Comparison of ENCODE assay signal across 9 mouse cellular contexts in genomic region chr17:63492665-63493273, GRCm38 (mm10). TPM values are rescaled to one million over a fixed set of nuclear protein-coding genes. Genes with fewer than 3 reads are reported as not detected.
DNase-seq lines count a peak whose midpoint lies in the region; ATAC-seq lines count a peak whose summit lies in the region.
"Had no signal": no experiment of that assay in that cellular context is flagged by ENCODE, and none has a peak within 500 bp of the region (broad histone marks: within the 10 kb centered on the region; RNA-seq: fewer than 3 reads in every experiment).

No protein-coding gene starts in this region.

- no peak overlapping the region for H3K9ac ChIP-seq in limb, embryonic 12.5 days (replicated peaks)
- H3K9ac ChIP-seq in limb, embryonic 15.5 days: no peak overlapping the region
- H3K9ac ChIP-seq in stomach, embryonic 14.5 days (replicated peaks; ENCODE audit: low read depth, low read length): no peak overlapping the region

- 0 out of 2 replicates have a peak, but pooled peaks have one; percentile 10 for ATAC-seq in limb, embryonic 12.5 days (ENCODE audit: insufficient number of reproducible peaks, insufficient read depth, low FRiP score, low TSS enrichment, low read depth)
- ATAC-seq in limb, embryonic 15.5 days (ENCODE audit: insufficient number of reproducible peaks, low FRiP score, low TSS enrichment, low read depth): peak; percentile 74; the same call in 1 of the 2 replicates
- no peak for ATAC-seq in stomach, embryonic 14.5 days (ENCODE audit: insufficient number of reproducible peaks, insufficient read depth, low FRiP score, low read depth)

- H3K4me2 ChIP-seq in limb, embryonic 12.5 days: 0 out of 2 replicates have a peak overlapping the region, but pooled peaks have one; percentile 15
- peak overlapping the region; percentile 22 for H3K4me2 ChIP-seq in limb, embryonic 15.5 days
- no peak overlapping the region for H3K4me2 ChIP-seq in stomach, embryonic 14.5 days (replicated peaks; ENCODE audit: low read depth, low read length)

- no peaks in the 10 kb centered on the region for H3K27me3 ChIP-seq in limb, embryonic 12.5 days
- H3K27me3 ChIP-seq in limb, embryonic 10.5 days (ENCODE audit: low read depth, poor library complexity, severe bottlenecking): no peaks in the 10 kb centered on the region
- H3K27me3 ChIP-seq in limb, embryonic 15.5 days: no peaks in the 10 kb centered on the region
- no peaks in the 10 kb centered on the region for H3K27me3 ChIP-seq in stomach, embryonic 14.5 days (ENCODE audit: control insufficient read depth, insufficient read depth, low read length)

- H3K9me3 ChIP-seq in limb, embryonic 12.5 days: no peaks in the 10 kb centered on the region
- no peaks in the 10 kb centered on the region for H3K9me3 ChIP-seq in limb, embryonic 10.5 days (replicated peaks)
- H3K9me3 ChIP-seq in limb, embryonic 15.5 days: no peaks in the 10 kb centered on the region
- H3K9me3 ChIP-seq in stomach, embryonic 14.5 days (ENCODE audit: control insufficient read depth, low read depth, low read length): no peaks in the 10 kb centered on the region

- peaks cover 46% of the 10 kb centered on the region for H3K4me1 ChIP-seq in limb, embryonic 12.5 days (replicated peaks)
- peaks cover 35% of the 10 kb centered on the region for H3K4me1 ChIP-seq in limb, embryonic 10.5 days
- peaks cover 41% of the 10 kb centered on the region for H3K4me1 ChIP-seq in limb, embryonic 15.5 days
- peaks cover 15% of the 10 kb centered on the region for H3K4me1 ChIP-seq in stomach, embryonic 14.5 days (ENCODE audit: control insufficient read depth, insufficient read depth, low read length)

- intact Hi-C loops in left cerebral cortex, postnatal 25 days (cut with DNase I): no loop called here

- WGBS in limb, embryonic 12.5 days: 70% methylated on average over 8 of the region's 8 CpGs
- 84% methylated on average over 8 of the region's 8 CpGs for WGBS in limb, embryonic 10.5 days
- WGBS in limb, embryonic 15.5 days: 56% methylated on average over 8 of the region's 8 CpGs
- 75% methylated on average over 8 of the region's 8 CpGs for WGBS in stomach, embryonic 14.5 days

- peaks cover 17% of the 10 kb centered on the region for H3K36me3 ChIP-seq in limb, embryonic 12.5 days
- H3K36me3 ChIP-seq in limb, embryonic 10.5 days: peaks cover 21% of the 10 kb centered on the region
- H3K36me3 ChIP-seq in limb, embryonic 15.5 days: peaks cover 18% of the 10 kb centered on the region
- peaks cover 6% of the 10 kb centered on the region; the same call in 1 of the 2 replicates for H3K36me3 ChIP-seq in stomach, embryonic 14.5 days (ENCODE audit: control insufficient read depth, insufficient read depth, low read length)

- no peak overlapping the region for H3K4me3 ChIP-seq in limb, embryonic 12.5 days (replicated peaks)
- no peak overlapping the region for H3K4me3 ChIP-seq in limb, embryonic 10.5 days
- no peak overlapping the region for H3K4me3 ChIP-seq in limb, embryonic 15.5 days
- H3K4me3 ChIP-seq in stomach, embryonic 14.5 days (ENCODE audit: low read depth, low read length): no peak overlapping the region
- H3K4me3 ChIP-seq: erythroblast, embryonic 14.5 days had no signal

- peak; percentile 10 for DNase-seq in adrenal gland, adult 2 months
- no peak for DNase-seq in adrenal gland, postnatal 10 days
- DNase-seq in limb, embryonic 10.5 days (ENCODE audit: low spot score): no peak
- no peak for DNase-seq in thymus, postnatal 14 days
- DNase-seq in left cerebral cortex, postnatal 25 days (ENCODE audit: low spot score in 2 of 2): no peak

- peak overlapping the region; percentile 84 for H3K27ac ChIP-seq in limb, embryonic 12.5 days
- no peak overlapping the region for H3K27ac ChIP-seq in limb, embryonic 10.5 days
- peak overlapping the region; percentile 85 for H3K27ac ChIP-seq in limb, embryonic 15.5 days
- H3K27ac ChIP-seq in stomach, embryonic 14.5 days (ENCODE audit: low read length): peak overlapping the region; percentile 29; the same call in 1 of the 2 replicates

RNA-seq across cellular contexts. Expression of gene Fbxl17, which starts 7.0 kb away (rescaled TPM):
- 10 to 100 TPM; 26.4 to 28.6 TPM for total RNA-seq in adrenal gland, adult 2 months (2021)
- polyA plus RNA-seq in adrenal gland, adult 2 months (2012; rRNA removed): 19.2 and 23.7 TPM in 2 replicates
- total RNA-seq in adrenal gland, postnatal 10 days (2021): 10 to 100 TPM; 25.0 to 32.7 TPM
- polyA plus RNA-seq in limb, embryonic 12.5 days (2016; fragmentation: Nextera tagmentation; extraction: Ambion mirVana): 5.4 and 7.5 TPM in 2 replicates
- 4.4 and 4.6 TPM in 2 replicates for polyA plus RNA-seq in limb, embryonic 10.5 days (2016; fragmentation: Nextera tagmentation; extraction: Ambion mirVana)
- 6.4 and 7.8 TPM in 2 replicates for polyA plus RNA-seq in limb, embryonic 15.5 days (2015; fragmentation: Nextera tagmentation; extraction: Ambion mirVana)
- polyA plus RNA-seq in stomach, embryonic 14.5 days (2014; fragmentation: Nextera tagmentation; extraction: Ambion mirVana): 7.5 and 9.9 TPM in 2 replicates
- total RNA-seq in left cerebral cortex, postnatal 25 days (2021): 10 to 100 TPM; 59.2 to 62.4 TPM
